Mouse (Mus musculus) ES-Bruce4 (cell line): ENCODE data around the gene Bud13.

ENCODE experiments used
- CTCF ChIP-seq: IDR thresholded peaks from one replicate; pipeline ENCODE4 v1.8.1; 2011; ENCODE audit warnings: low read depth, low read length
- EP300 ChIP-seq: IDR thresholded peaks from 2 replicates; pipeline ENCODE4 v1.6.1; 2011; ENCODE audit warnings: low read depth, low read length; ENCODE audit not compliant: insufficient read depth
- POLR2A ChIP-seq: IDR thresholded peaks from one replicate; pipeline ENCODE4 v1.8.1; 2011; ENCODE audit warnings: low read length; ENCODE audit not compliant: insufficient read depth

- TF ChIP-seq CTCF (no peak), POLR2A (no peak), EP300 (no peak)
Measured at GRCm38 (mm10) chr9:46243584-46243983, 39.2 kb upstream of the Bud13 start.
